Comparison of ENCODE assay signal across 22 mouse cellular contexts in genomic region chr6:67194606-67195005, GRCm38 (mm10). TPM values are rescaled to one million over a fixed set of nuclear protein-coding genes. Genes with fewer than 3 reads are reported as not detected.
A peak's percentile ranks its signal among the peaks of the same experiment; 100 is the strongest.
DNase-seq lines count a peak whose midpoint lies in the region; ATAC-seq and TF ChIP-seq lines count a peak whose summit lies in the region.
"Had no signal": no experiment of that assay in that cellular context is flagged by ENCODE, and none has a peak within 500 bp of the region (broad histone marks: within the 10 kb centered on the region; RNA-seq: fewer than 3 reads in every experiment).

No protein-coding gene starts in this region.

- no peak overlapping the region for H3K4me2 ChIP-seq in forebrain, embryonic 15.5 days (replicated peaks)
- H3K4me2 ChIP-seq in forebrain, embryonic 14.5 days (ENCODE audit: low read length), result no peak overlapping the region
- H3K4me2 ChIP-seq in hindbrain, embryonic 12.5 days (replicated peaks), result no peak overlapping the region
- no peak overlapping the region for H3K4me2 ChIP-seq in hindbrain, postnatal 0 days (ENCODE audit: low read depth, low read length)
- H3K4me2 ChIP-seq in midbrain, embryonic 11.5 days, result no peak overlapping the region
- no peak overlapping the region for H3K4me2 ChIP-seq in midbrain, postnatal 0 days (ENCODE audit: low read depth, low read length, poor library complexity, severe bottlenecking)
- H3K4me2 ChIP-seq: midbrain, embryonic 12.5 days; neural tube, embryonic 13.5 days had no signal

- no peak for TF ChIP-seq CTCF in hindbrain, postnatal 0 days (IDR thresholded peaks at IDR 0.05; ENCODE audit: low read depth)
- no peak for TF ChIP-seq CTCF in midbrain, postnatal 0 days (IDR thresholded peaks at IDR 0.05)

- no peak overlapping the region for H3K9ac ChIP-seq in forebrain, embryonic 15.5 days (replicated peaks)
- no peak overlapping the region for H3K9ac ChIP-seq in forebrain, embryonic 14.5 days (ENCODE audit: low read length)
- H3K9ac ChIP-seq in hindbrain, embryonic 12.5 days, result no peak overlapping the region
- H3K9ac ChIP-seq in hindbrain, postnatal 0 days (replicated peaks; ENCODE audit: low read length), result no peak overlapping the region
- no peak overlapping the region for H3K9ac ChIP-seq in midbrain, embryonic 11.5 days (ENCODE audit: low read length)
- no peak overlapping the region for H3K9ac ChIP-seq in midbrain, postnatal 0 days (replicated peaks; ENCODE audit: low read length, poor library complexity, severe bottlenecking)
- H3K9ac ChIP-seq: liver, embryonic 14.5 days; midbrain, embryonic 12.5 days; neural tube, embryonic 13.5 days had no signal

- no peaks in the 10 kb centered on the region for H3K36me3 ChIP-seq in forebrain, embryonic 15.5 days
- no peaks in the 10 kb centered on the region for H3K36me3 ChIP-seq in forebrain, embryonic 14.5 days (ENCODE audit: control insufficient read depth, insufficient read depth, low read length)
- no peaks in the 10 kb centered on the region for H3K36me3 ChIP-seq in hindbrain, embryonic 12.5 days
- no peaks in the 10 kb centered on the region for H3K36me3 ChIP-seq in hindbrain, postnatal 0 days (ENCODE audit: insufficient read depth, low read length)
- no peaks in the 10 kb centered on the region for H3K36me3 ChIP-seq in midbrain, embryonic 11.5 days (ENCODE audit: control insufficient read depth, insufficient read depth, low read length)
- no peaks in the 10 kb centered on the region for H3K36me3 ChIP-seq in midbrain, postnatal 0 days (ENCODE audit: insufficient read depth, low read length)
- H3K36me3 ChIP-seq: G1E; heart, embryonic 10.5 days; midbrain, embryonic 12.5 days; neural tube, embryonic 13.5 days had no signal

- no peaks in the 10 kb centered on the region for H3K27me3 ChIP-seq in forebrain, embryonic 15.5 days
- H3K27me3 ChIP-seq in forebrain, embryonic 14.5 days (replicated peaks; ENCODE audit: control insufficient read depth, insufficient read depth, low read length), result no peaks in the 10 kb centered on the region
- H3K27me3 ChIP-seq in hindbrain, embryonic 12.5 days, result no peaks in the 10 kb centered on the region
- H3K27me3 ChIP-seq in hindbrain, postnatal 0 days (ENCODE audit: insufficient read depth, low read length), result no peaks in the 10 kb centered on the region
- no peaks in the 10 kb centered on the region for H3K27me3 ChIP-seq in midbrain, embryonic 11.5 days (ENCODE audit: control insufficient read depth, insufficient read depth, low read length)
- no peaks in the 10 kb centered on the region for H3K27me3 ChIP-seq in midbrain, postnatal 0 days (ENCODE audit: insufficient read depth, low read length)
- H3K27me3 ChIP-seq: midbrain, embryonic 12.5 days; neural tube, embryonic 13.5 days had no signal

- DNase-seq in forebrain, embryonic 14.5 days (ENCODE audit: low spot score), result no peak
- no peak for DNase-seq in hindbrain, postnatal 0 days (ENCODE audit: low spot score)
- peak; percentile 81 for DNase-seq in midbrain, embryonic 11.5 days (ENCODE audit: low spot score, missing footprints)
- DNase-seq in midbrain, postnatal 0 days (ENCODE audit: low spot score), result no peak
- DNase-seq in yolk sac, embryonic 10.5 days (ENCODE audit: low spot score), result no peak
- DNase-seq: adrenal gland, adult 8-10 months; cerebellum, adult 2 months; cerebellum, postnatal 14 days; gastrocnemius, postnatal 10 days; kidney, adult 8-10 months; liver; lung, adult 2 months; lung, postnatal 14 days had no signal

- H3K27ac ChIP-seq in forebrain, embryonic 15.5 days (replicated peaks), result no peak overlapping the region
- H3K27ac ChIP-seq in forebrain, embryonic 14.5 days (ENCODE audit: low read depth, low read length), result no peak overlapping the region
- H3K27ac ChIP-seq in hindbrain, embryonic 12.5 days, result no peak overlapping the region
- H3K27ac ChIP-seq in hindbrain, postnatal 0 days, result no peak overlapping the region
- no peak overlapping the region for H3K27ac ChIP-seq in midbrain, embryonic 11.5 days (ENCODE audit: low read depth, low read length)
- H3K27ac ChIP-seq in midbrain, postnatal 0 days (ENCODE audit: low read depth, low read length), result no peak overlapping the region
- H3K27ac ChIP-seq: heart, embryonic 10.5 days; liver, embryonic 14.5 days; midbrain, embryonic 12.5 days; neural tube, embryonic 13.5 days had no signal

- 93% methylated on average over 6 of the region's 6 CpGs for WGBS in forebrain, embryonic 15.5 days
- 91% methylated on average over 6 of the region's 6 CpGs for WGBS in forebrain, embryonic 14.5 days
- 84% methylated on average over 6 of the region's 6 CpGs for WGBS in hindbrain, embryonic 12.5 days
- WGBS in hindbrain, postnatal 0 days, result 89% methylated on average over 6 of the region's 6 CpGs
- 88% methylated on average over 6 of the region's 6 CpGs for WGBS in midbrain, embryonic 11.5 days
- 87% methylated on average over 6 of the region's 6 CpGs for WGBS in midbrain, postnatal 0 days

- no peak overlapping the region for H3K4me3 ChIP-seq in forebrain, embryonic 15.5 days
- H3K4me3 ChIP-seq in forebrain, embryonic 14.5 days (ENCODE audit: low read depth, low read length), result no peak overlapping the region
- no peak overlapping the region for H3K4me3 ChIP-seq in hindbrain, embryonic 12.5 days
- no peak overlapping the region for H3K4me3 ChIP-seq in hindbrain, postnatal 0 days (ENCODE audit: low read length)
- H3K4me3 ChIP-seq in midbrain, embryonic 11.5 days (ENCODE audit: low read depth, low read length), result no peak overlapping the region
- H3K4me3 ChIP-seq in midbrain, postnatal 0 days (ENCODE audit: low read depth, low read length), result no peak overlapping the region
- H3K4me3 ChIP-seq: heart, embryonic 10.5 days; midbrain, embryonic 12.5 days; neural tube, embryonic 13.5 days had no signal

- ATAC-seq in forebrain, embryonic 15.5 days (replicated peaks), result 0 out of 2 replicates have a peak, but pooled peaks have one; percentile 13
- no peak for ATAC-seq in forebrain, embryonic 14.5 days
- 0 out of 2 replicates have a peak, but pooled peaks have one; percentile 22 for ATAC-seq in hindbrain, embryonic 12.5 days (ENCODE audit: low FRiP score)
- no peak for ATAC-seq in hindbrain, postnatal 0 days
- ATAC-seq in midbrain, embryonic 11.5 days (ENCODE audit: low FRiP score), result no peak
- ATAC-seq in midbrain, postnatal 0 days (ENCODE audit: low FRiP score), result no peak
- ATAC-seq in granulocyte monocyte progenitor cell, adult 5-6 weeks (replicated peaks; ENCODE audit: poor library complexity, severe bottlenecking), result peak; percentile 30; the same call in 1 of the 2 replicates
- ATAC-seq: forebrain, embryonic 16.5 days had no signal

- no peaks in the 10 kb centered on the region for H3K4me1 ChIP-seq in forebrain, embryonic 15.5 days
- no peaks in the 10 kb centered on the region for H3K4me1 ChIP-seq in forebrain, embryonic 14.5 days (ENCODE audit: control insufficient read depth, insufficient read depth, low read length)
- H3K4me1 ChIP-seq in hindbrain, embryonic 12.5 days, result no peaks in the 10 kb centered on the region
- H3K4me1 ChIP-seq in hindbrain, postnatal 0 days (ENCODE audit: insufficient read depth, low read length), result no peaks in the 10 kb centered on the region
- H3K4me1 ChIP-seq in midbrain, embryonic 11.5 days (ENCODE audit: control insufficient read depth, insufficient read depth, low read length), result no peaks in the 10 kb centered on the region; the same call in 1 of the 2 replicates
- no peaks in the 10 kb centered on the region; the same call in 1 of the 2 replicates for H3K4me1 ChIP-seq in midbrain, postnatal 0 days (ENCODE audit: insufficient read depth, low read length)
- H3K4me1 ChIP-seq: midbrain, embryonic 12.5 days; neural tube, embryonic 13.5 days had no signal

- H3K9me3 ChIP-seq in forebrain, embryonic 15.5 days, result no peaks in the 10 kb centered on the region
- no peaks in the 10 kb centered on the region for H3K9me3 ChIP-seq in forebrain, embryonic 14.5 days (replicated peaks; ENCODE audit: control insufficient read depth, low read length)
- no peaks in the 10 kb centered on the region for H3K9me3 ChIP-seq in hindbrain, embryonic 12.5 days (replicated peaks)
- H3K9me3 ChIP-seq in hindbrain, postnatal 0 days (ENCODE audit: low read length), result no peaks in the 10 kb centered on the region
- H3K9me3 ChIP-seq in midbrain, embryonic 11.5 days (ENCODE audit: control insufficient read depth, low read length), result no peaks in the 10 kb centered on the region
- no peaks in the 10 kb centered on the region for H3K9me3 ChIP-seq in midbrain, postnatal 0 days (ENCODE audit: low read length)
- H3K9me3 ChIP-seq: G1E; heart, embryonic 10.5 days; midbrain, embryonic 12.5 days; neural tube, embryonic 13.5 days had no signal

RNA-seq across cellular contexts. Expression of gene Serbp1, which starts 43.4 kb away (rescaled TPM):
- 316 and 328 TPM in 2 replicates for polyA plus RNA-seq in forebrain, embryonic 15.5 days (2015; fragmentation: Nextera tagmentation; extraction: Ambion mirVana)
- 313 and 340 TPM in 2 replicates for polyA plus RNA-seq in forebrain, embryonic 14.5 days (2014; fragmentation: Nextera tagmentation; extraction: Ambion mirVana)
- 404 and 432 TPM in 2 replicates for polyA plus RNA-seq in hindbrain, embryonic 12.5 days (2016; fragmentation: Nextera tagmentation; extraction: Ambion mirVana)
- total RNA-seq in hindbrain, postnatal 0 days (2014; rRNA removed), result 134 and 177 TPM in 2 replicates
- 283 and 302 TPM in 2 replicates for polyA plus RNA-seq in hindbrain, postnatal 0 days (2015; fragmentation: Nextera tagmentation; extraction: Ambion mirVana)
- polyA plus RNA-seq in midbrain, embryonic 11.5 days (2014; fragmentation: Nextera tagmentation; extraction: Ambion mirVana), result 547 and 588 TPM in 2 replicates
- total RNA-seq in midbrain, postnatal 0 days (2014; rRNA removed), result 166 and 238 TPM in 2 replicates
- 277 and 297 TPM in 2 replicates for polyA plus RNA-seq in midbrain, postnatal 0 days (2015; fragmentation: Nextera tagmentation; extraction: Ambion mirVana)
- 799 and 903 TPM in 2 replicates for total RNA-seq in granulocyte monocyte progenitor cell, adult 5-6 weeks (2014; fragmentation: Nextera tagmentation)
- total RNA-seq in granulocyte monocyte progenitor cell, adult 5-6 weeks (2017), result 2,516 and 2,875 TPM in 2 replicates

Comparison
In these comparisons a context has a peak if more than half of its experiments do, and no peak if none do; other contexts are left out.
1. ATAC-seq: peak in forebrain, embryonic 15.5 days (single experiment), hindbrain, embryonic 12.5 days (single experiment) and granulocyte monocyte progenitor cell, adult 5-6 weeks (single experiment); none in forebrain, embryonic 14.5 days (single experiment), hindbrain, postnatal 0 days (single experiment), midbrain, embryonic 11.5 days (single experiment) and midbrain, postnatal 0 days (single experiment).